Mouse (Mus musculus) CH12.LX (cell line): ENCODE measurements around the gene Polr1c.

Experiments used
- CTCF ChIP-seq, 2 experiments: IDR thresholded peaks in 1 of 2; conservative IDR thresholded peaks in 1 of 2; 2 replicates each; pipeline ENCODE4 v1.5.1; 2011 to 2012; ENCODE audit warnings: low read depth in 2 of 2, low read length in 2 of 2, improper control_type of control experiment in 1 of 2, inconsistent platforms in 1 of 2, mild to moderate bottlenecking in 1 of 2, moderate library complexity in 1 of 2
- E2F4 ChIP-seq: IDR thresholded peaks from 2 replicates; pipeline ENCODE4 v1.6.1; 2011; ENCODE audit warnings: low read depth, low read length, improper control_type of control experiment; ENCODE audit not compliant: insufficient replicate concordance
- ELF1 ChIP-seq: IDR thresholded peaks from 2 replicates; pipeline ENCODE4 v1.6.1; 2014; ENCODE audit warnings: low read depth, mild to moderate bottlenecking, inconsistent platforms, low read length, improper control_type of control experiment
- MAFK ChIP-seq: IDR thresholded peaks from 2 replicates; pipeline ENCODE4 v1.6.1; 2011; ENCODE audit warnings: low read length, improper control_type of control experiment; ENCODE audit not compliant: insufficient replicate concordance
- MAX ChIP-seq: IDR thresholded peaks from 2 replicates; pipeline ENCODE4 v1.6.1; 2011; ENCODE audit warnings: low read length, improper control_type of control experiment
- POLR2A ChIP-seq: IDR thresholded peaks from 2 replicates; pipeline ENCODE4 v1.6.1; 2011; ENCODE audit warnings: low read depth, mild to moderate bottlenecking, improper control_type of control experiment, low read length

GRCm38 (mm10) chr17:46266986-46267385 lies 19.1 kb upstream of the Polr1c start:
- no peak for TF ChIP-seq CTCF (conservative IDR thresholded peaks at IDR 0.05 in 1 of 2, IDR thresholded peaks at IDR 0.05 in 1 of 2; ENCODE audit: low read depth in 2 of 2, low read length in 2 of 2)
- no peak for TF ChIP-seq ELF1
- TF ChIP-seq POLR2A = no peak
- TF ChIP-seq MAFK = no peak
- no peak for TF ChIP-seq MAX
- no peak for TF ChIP-seq E2F4
